Mouse (Mus musculus): ENCODE results near the gene Bnip1.

GRCm38 (mm10) chr17:26840439-26840780 is 59.5 kb downstream of the Bnip1 start:
- TF ChIP-seq POLR2A (IDR thresholded peaks at IDR 0.05; ENCODE audit: control insufficient read depth, extremely low read depth, insufficient read depth, low read length, poor library complexity) (no peak), CTCF (IDR thresholded peaks at IDR 0.05; ENCODE audit: borderline replicate concordance, control insufficient read depth, extremely low read depth, insufficient read depth, low read length, poor library complexity) (no peak)

All from thymus, adult 2 months (tissue).